23 mouse cellular contexts compared by ENCODE assay signal in genomic region chr5:74694390-74694801, GRCm38 (mm10). TPM values are rescaled to one million over a fixed set of nuclear protein-coding genes. Genes with fewer than 3 reads are reported as not detected.
DNase-seq lines count a peak whose midpoint lies in the region; ATAC-seq and TF ChIP-seq lines count a peak whose summit lies in the region.
"Had no signal": no experiment of that assay in that cellular context is flagged by ENCODE, and none has a peak within 500 bp of the region (broad histone marks: within the 10 kb centered on the region; RNA-seq: fewer than 3 reads in every experiment).

No protein-coding gene starts in this region.

- H3K9ac ChIP-seq in lung, embryonic 14.5 days: no peak overlapping the region
- no peak overlapping the region for H3K9ac ChIP-seq in embryonic facial prominence, embryonic 12.5 days
- no peak overlapping the region for H3K9ac ChIP-seq in limb, embryonic 12.5 days (replicated peaks)
- H3K9ac ChIP-seq: forebrain, embryonic 12.5 days; hindbrain, embryonic 15.5 days; intestine, embryonic 15.5 days; liver, embryonic 14.5 days; midbrain, embryonic 13.5 days; stomach, embryonic 15.5 days had no signal

- H3K9me3 ChIP-seq in lung, embryonic 14.5 days (ENCODE audit: low read depth, low read length): no peaks in the 10 kb centered on the region
- no peaks in the 10 kb centered on the region for H3K9me3 ChIP-seq in embryonic facial prominence, embryonic 12.5 days
- H3K9me3 ChIP-seq in limb, embryonic 12.5 days: no peaks in the 10 kb centered on the region
- H3K9me3 ChIP-seq: forebrain, embryonic 12.5 days; heart, embryonic 10.5 days; hindbrain, embryonic 15.5 days; intestine, embryonic 15.5 days; midbrain, embryonic 13.5 days; stomach, embryonic 15.5 days had no signal

- 44% methylated on average over 7 of the region's 7 CpGs for WGBS in lung, embryonic 14.5 days
- 26% methylated on average over 7 of the region's 7 CpGs for WGBS in embryonic facial prominence, embryonic 12.5 days
- WGBS in limb, embryonic 12.5 days: 11% methylated on average over 7 of the region's 7 CpGs

- no peak for TF ChIP-seq CTCF in lung, embryonic 14.5 days (IDR thresholded peaks at IDR 0.05; ENCODE audit: low read depth)

- H3K4me3 ChIP-seq in lung, embryonic 14.5 days (ENCODE audit: low read depth, low read length): no peak overlapping the region
- H3K4me3 ChIP-seq in embryonic facial prominence, embryonic 12.5 days: no peak overlapping the region
- H3K4me3 ChIP-seq in limb, embryonic 12.5 days (replicated peaks): no peak overlapping the region
- H3K4me3 ChIP-seq: forebrain, embryonic 12.5 days; heart, embryonic 10.5 days; hindbrain, embryonic 15.5 days; intestine, embryonic 15.5 days; midbrain, embryonic 13.5 days; stomach, embryonic 15.5 days had no signal

- H3K27me3 ChIP-seq in lung, embryonic 14.5 days (ENCODE audit: insufficient read depth, low read length): no peaks in the 10 kb centered on the region
- H3K27me3 ChIP-seq in embryonic facial prominence, embryonic 12.5 days: no peaks in the 10 kb centered on the region
- H3K27me3 ChIP-seq in limb, embryonic 12.5 days: no peaks in the 10 kb centered on the region
- H3K27me3 ChIP-seq: forebrain, embryonic 12.5 days; hindbrain, embryonic 15.5 days; intestine, embryonic 15.5 days; midbrain, embryonic 13.5 days; Patski; stomach, embryonic 15.5 days had no signal

- ATAC-seq in lung, embryonic 14.5 days (ENCODE audit: insufficient read depth): peak; percentile 44; the same call in 1 of the 2 replicates
- 0 out of 2 replicates have a peak, but pooled peaks have one; percentile 19 for ATAC-seq in embryonic facial prominence, embryonic 12.5 days (ENCODE audit: insufficient number of reproducible peaks, insufficient read depth, low FRiP score, low TSS enrichment)
- ATAC-seq in limb, embryonic 12.5 days (ENCODE audit: insufficient number of reproducible peaks, insufficient read depth, low FRiP score, low TSS enrichment, low read depth): peak; percentile 54; the same call in 1 of the 2 replicates
- ATAC-seq: intestine, embryonic 15.5 days; midbrain, embryonic 13.5 days; Patski had no signal

- peak; percentile 41 for DNase-seq in lung, embryonic 14.5 days
- no peak for DNase-seq in lung, postnatal 10 days
- DNase-seq in NIH3T3 (ENCODE audit: low read depth): peak; percentile 40
- no peak for DNase-seq in testis, postnatal 14 days (ENCODE audit: low spot score)
- no peak for DNase-seq in left cerebral cortex, postnatal 10 days (ENCODE audit: extremely low spot score in 1 of 2, low spot score in 2 of 2)
- DNase-seq in adrenal gland, adult 18-20 months (ENCODE audit: low spot score in 2 of 2): no peak
- DNase-seq: adrenal gland, adult 8-10 months; kidney, adult 9 months; kidney, postnatal 36 days; left cerebral cortex, postnatal 4 days; thymus, adult 18-20 months; thymus, postnatal 36 days had no signal

- intact Hi-C loops in left cerebral cortex, postnatal 10 days (cut with DNase I): no loop called here

- peaks cover 5% of the 10 kb centered on the region; the same call in 1 of the 2 replicates for H3K4me1 ChIP-seq in lung, embryonic 14.5 days (ENCODE audit: insufficient read depth)
- peaks cover 3% of the 10 kb centered on the region; the same call in 1 of the 2 replicates for H3K4me1 ChIP-seq in embryonic facial prominence, embryonic 12.5 days
- peaks cover 30% of the 10 kb centered on the region for H3K4me1 ChIP-seq in limb, embryonic 12.5 days (replicated peaks)
- H3K4me1 ChIP-seq: forebrain, embryonic 12.5 days; hindbrain, embryonic 15.5 days; intestine, embryonic 15.5 days; midbrain, embryonic 13.5 days; stomach, embryonic 15.5 days had no signal

- no peaks in the 10 kb centered on the region for H3K36me3 ChIP-seq in lung, embryonic 14.5 days (ENCODE audit: insufficient read depth)
- no peaks in the 10 kb centered on the region for H3K36me3 ChIP-seq in embryonic facial prominence, embryonic 12.5 days
- no peaks in the 10 kb centered on the region for H3K36me3 ChIP-seq in limb, embryonic 12.5 days
- H3K36me3 ChIP-seq: forebrain, embryonic 12.5 days; heart, embryonic 10.5 days; hindbrain, embryonic 15.5 days; intestine, embryonic 15.5 days; midbrain, embryonic 13.5 days; stomach, embryonic 15.5 days had no signal

- no peak overlapping the region for H3K27ac ChIP-seq in lung, embryonic 14.5 days (ENCODE audit: low read depth)
- H3K27ac ChIP-seq in embryonic facial prominence, embryonic 12.5 days: no peak overlapping the region
- peak overlapping the region; percentile 66 for H3K27ac ChIP-seq in limb, embryonic 12.5 days
- H3K27ac ChIP-seq: forebrain, embryonic 12.5 days; heart, embryonic 10.5 days; hindbrain, embryonic 15.5 days; intestine, embryonic 15.5 days; liver, embryonic 14.5 days; midbrain, embryonic 13.5 days; stomach, embryonic 15.5 days had no signal

- no peak overlapping the region for H3K4me2 ChIP-seq in lung, embryonic 14.5 days
- H3K4me2 ChIP-seq in embryonic facial prominence, embryonic 12.5 days (replicated peaks): no peak overlapping the region
- 0 out of 2 replicates have a peak overlapping the region, but pooled peaks have one; percentile 13 for H3K4me2 ChIP-seq in limb, embryonic 12.5 days
- H3K4me2 ChIP-seq: forebrain, embryonic 12.5 days; hindbrain, embryonic 15.5 days; intestine, embryonic 15.5 days; midbrain, embryonic 13.5 days; stomach, embryonic 15.5 days had no signal

RNA-seq across cellular contexts. Expression of gene Lnx1, which starts 8.3 kb away (rescaled TPM):
- polyA plus RNA-seq in lung, embryonic 14.5 days (2014; fragmentation: Nextera tagmentation; extraction: Ambion mirVana): 4.8 and 5.5 TPM in 2 replicates
- polyA plus RNA-seq in embryonic facial prominence, embryonic 12.5 days (2016; fragmentation: Nextera tagmentation; extraction: Ambion mirVana): 1.8 and 2.0 TPM in 2 replicates
- polyA plus RNA-seq in limb, embryonic 12.5 days (2016; fragmentation: Nextera tagmentation; extraction: Ambion mirVana): 1.5 and 1.6 TPM in 2 replicates
- total RNA-seq in left cerebral cortex, postnatal 10 days (2021): 10 to 100 TPM; 30.6 to 32.6 TPM
- 1 to 10 TPM; 3.9 to 4.5 TPM for total RNA-seq in adrenal gland, adult 18-20 months (2021)
- total RNA-seq: monocyte, adult 5-6 weeks had no signal

Comparison
In these comparisons a context has a peak if more than half of its experiments do, and no peak if none do; other contexts are left out.
1. DNase-seq: peak in lung, embryonic 14.5 days (single experiment) and NIH3T3 (single experiment); none in lung, postnatal 10 days (single experiment), testis, postnatal 14 days (single experiment), left cerebral cortex, postnatal 10 days (0 of 2) and adrenal gland, adult 18-20 months (0 of 2).
2. Peak in every context shown above with its lines, with median percentiles within 50 percentile points of each other: ATAC-seq.